Mouse (Mus musculus): ENCODE data around the gene Specc1l. TPM values are rescaled to one million over a fixed set of nuclear protein-coding genes. Genes with fewer than 3 reads are reported as not detected.
A peak's percentile ranks its signal among the peaks of the same experiment; 100 is the strongest.

The Specc1l gene
- total RNA-seq (2017) = 34.2 to 50.5 TPM (median 34.5 TPM) in 3 replicates

GRCm38 (mm10) chr10:75211807-75212645 lies at the start of gene Specc1l:
TSS of gene Specc1l (plus strand) at chr10:75212073.
- ATAC-seq (replicated peaks; ENCODE audit: insufficient number of reproducible peaks, low FRiP score, low TSS enrichment, poor library complexity, severe bottlenecking) = peak; percentile 97

GRCm38 (mm10) chr10:75165825-75166481 lies 45.9 kb upstream of the Specc1l start:
- no peak for ATAC-seq (replicated peaks; ENCODE audit: insufficient number of reproducible peaks, low FRiP score, low TSS enrichment, poor library complexity, severe bottlenecking)

- no peak for ATAC-seq (replicated peaks; ENCODE audit: insufficient number of reproducible peaks, low FRiP score, low TSS enrichment, poor library complexity, severe bottlenecking)
Observed at GRCm38 (mm10) chr10:75166601-75167000, 45.3 kb upstream of the Specc1l start.

GRCm38 (mm10) chr10:75170207-75170850 lies 41.5 kb upstream of the Specc1l start:
- ATAC-seq (replicated peaks; ENCODE audit: insufficient number of reproducible peaks, low FRiP score, low TSS enrichment, poor library complexity, severe bottlenecking) = no peak

- ATAC-seq (replicated peaks; ENCODE audit: insufficient number of reproducible peaks, low FRiP score, low TSS enrichment, poor library complexity, severe bottlenecking) = no peak
Observed at GRCm38 (mm10) chr10:75173056-75173455, 38.8 kb upstream of the Specc1l start.

- ATAC-seq (replicated peaks; ENCODE audit: insufficient number of reproducible peaks, low FRiP score, low TSS enrichment, poor library complexity, severe bottlenecking) = no peak
Observed at GRCm38 (mm10) chr10:75173712-75174111, 38.2 kb upstream of the Specc1l start.

GRCm38 (mm10) chr10:75176494-75176893 lies 35.4 kb upstream of the Specc1l start:
- no peak for ATAC-seq (replicated peaks; ENCODE audit: insufficient number of reproducible peaks, low FRiP score, low TSS enrichment, poor library complexity, severe bottlenecking)

GRCm38 (mm10) chr10:75178911-75179310 lies 33.0 kb upstream of the Specc1l start:
- ATAC-seq (replicated peaks; ENCODE audit: insufficient number of reproducible peaks, low FRiP score, low TSS enrichment, poor library complexity, severe bottlenecking) = no peak

GRCm38 (mm10) chr10:75182151-75182774 lies 29.6 kb upstream of the Specc1l start:
- peak; percentile 62; the same call in 1 of the 2 replicates for ATAC-seq (replicated peaks; ENCODE audit: insufficient number of reproducible peaks, low FRiP score, low TSS enrichment, poor library complexity, severe bottlenecking)

- ATAC-seq (replicated peaks; ENCODE audit: insufficient number of reproducible peaks, low FRiP score, low TSS enrichment, poor library complexity, severe bottlenecking) = no peak
Observed at GRCm38 (mm10) chr10:75184826-75185225, 27.0 kb upstream of the Specc1l start.

- ATAC-seq (replicated peaks; ENCODE audit: insufficient number of reproducible peaks, low FRiP score, low TSS enrichment, poor library complexity, severe bottlenecking) = no peak
Observed at GRCm38 (mm10) chr10:75186551-75186950, 25.3 kb upstream of the Specc1l start.

- 0 out of 2 replicates have a peak, but pooled peaks have one; percentile 14 for ATAC-seq (replicated peaks; ENCODE audit: insufficient number of reproducible peaks, low FRiP score, low TSS enrichment, poor library complexity, severe bottlenecking)
Observed at GRCm38 (mm10) chr10:75187366-75188056, 24.4 kb upstream of the Specc1l start.

- ATAC-seq (replicated peaks; ENCODE audit: insufficient number of reproducible peaks, low FRiP score, low TSS enrichment, poor library complexity, severe bottlenecking) = 0 out of 2 replicates have a peak, but pooled peaks have one; percentile 27
Observed at GRCm38 (mm10) chr10:75191647-75192046, 20.2 kb upstream of the Specc1l start.

GRCm38 (mm10) chr10:75197817-75198216 lies 14.1 kb upstream of the Specc1l start:
- no peak for ATAC-seq (replicated peaks; ENCODE audit: insufficient number of reproducible peaks, low FRiP score, low TSS enrichment, poor library complexity, severe bottlenecking)

- ATAC-seq (replicated peaks; ENCODE audit: insufficient number of reproducible peaks, low FRiP score, low TSS enrichment, poor library complexity, severe bottlenecking) = no peak
Observed at GRCm38 (mm10) chr10:75200733-75201132, 11.1 kb upstream of the Specc1l start.

- ATAC-seq (replicated peaks; ENCODE audit: insufficient number of reproducible peaks, low FRiP score, low TSS enrichment, poor library complexity, severe bottlenecking) = no peak
Observed at GRCm38 (mm10) chr10:75206192-75206591, 5.7 kb upstream of the Specc1l start.

GRCm38 (mm10) chr10:75210841-75211240 lies 1.0 kb upstream of the Specc1l start:
- ATAC-seq (replicated peaks; ENCODE audit: insufficient number of reproducible peaks, low FRiP score, low TSS enrichment, poor library complexity, severe bottlenecking) = no peak

- ATAC-seq (replicated peaks; ENCODE audit: insufficient number of reproducible peaks, low FRiP score, low TSS enrichment, poor library complexity, severe bottlenecking) = no peak
Observed at GRCm38 (mm10) chr10:75212981-75213380, 1.1 kb downstream of the Specc1l start.
